ENCODE assay signal across 19 mouse cellular contexts in genomic region chr9:53930906-53931305, GRCm38 (mm10). TPM values are rescaled to one million over a fixed set of nuclear protein-coding genes. Genes with fewer than 3 reads are reported as not detected.
DNase-seq lines count a peak whose midpoint lies in the region; ATAC-seq and TF ChIP-seq lines count a peak whose summit lies in the region.
"Had no signal": no experiment of that assay in that cellular context is flagged by ENCODE, and none has a peak within 500 bp of the region (broad histone marks: within the 10 kb centered on the region; RNA-seq: fewer than 3 reads in every experiment).

No protein-coding gene starts in this region.

- H3K4me1 ChIP-seq in lung, postnatal 0 days (ENCODE audit: insufficient read depth, low read depth, low read length), result no peaks in the 10 kb centered on the region
- 0 out of 2 replicates have a peak, but pooled peaks cover 2% of the 10 kb centered on the region for H3K4me1 ChIP-seq in hindbrain, embryonic 16.5 days (ENCODE audit: control insufficient read depth, insufficient read depth, low read depth, low read length)
- no peaks in the 10 kb centered on the region; the same call in 1 of the 2 replicates for H3K4me1 ChIP-seq in kidney, embryonic 14.5 days (ENCODE audit: control insufficient read depth, insufficient read depth, low read length)
- H3K4me1 ChIP-seq: megakaryocyte, embryonic 14.5 days; neural tube, embryonic 12.5 days had no signal

- 11% methylated on average over 7 of the region's 7 CpGs for WGBS in lung, postnatal 0 days
- WGBS in hindbrain, embryonic 16.5 days, result 32% methylated on average over 7 of the region's 7 CpGs
- WGBS in kidney, embryonic 14.5 days, result 5% methylated on average over 7 of the region's 7 CpGs

- no peak overlapping the region for H3K4me2 ChIP-seq in lung, postnatal 0 days (replicated peaks; ENCODE audit: low read depth, low read length)
- H3K4me2 ChIP-seq in hindbrain, embryonic 16.5 days (ENCODE audit: low read length), result no peak overlapping the region
- no peak overlapping the region for H3K4me2 ChIP-seq in kidney, embryonic 14.5 days (replicated peaks; ENCODE audit: low read depth, low read length)
- H3K4me2 ChIP-seq: neural tube, embryonic 12.5 days had no signal

- no peak overlapping the region for H3K27ac ChIP-seq in lung, postnatal 0 days (ENCODE audit: low read length)
- H3K27ac ChIP-seq in hindbrain, embryonic 16.5 days (ENCODE audit: low read depth, low read length), result peak overlapping the region; percentile 44; the same call in 1 of the 2 replicates
- H3K27ac ChIP-seq in kidney, embryonic 14.5 days (ENCODE audit: low read depth, low read length), result no peak overlapping the region
- H3K27ac ChIP-seq: neural tube, embryonic 12.5 days had no signal

- ATAC-seq in lung, postnatal 0 days, result no peak
- ATAC-seq in hindbrain, embryonic 16.5 days, result peak; percentile 63; the same call in 1 of the 2 replicates
- ATAC-seq in kidney, embryonic 14.5 days (ENCODE audit: low FRiP score, low TSS enrichment), result no peak

- no peak overlapping the region for H3K9ac ChIP-seq in lung, postnatal 0 days (replicated peaks; ENCODE audit: low read depth)
- no peak overlapping the region for H3K9ac ChIP-seq in hindbrain, embryonic 16.5 days (ENCODE audit: low read depth, low read length)
- H3K9ac ChIP-seq in kidney, embryonic 14.5 days (ENCODE audit: low read depth, low read length), result no peak overlapping the region
- H3K9ac ChIP-seq: neural tube, embryonic 12.5 days had no signal

- no peak for TF ChIP-seq EP300 in lung, postnatal 0 days (IDR thresholded peaks at IDR 0.05)

- no peak overlapping the region for H3K4me3 ChIP-seq in lung, postnatal 0 days (ENCODE audit: low read depth, low read length)
- no peak overlapping the region for H3K4me3 ChIP-seq in hindbrain, embryonic 16.5 days (ENCODE audit: low read length)
- no peak overlapping the region for H3K4me3 ChIP-seq in kidney, embryonic 14.5 days (ENCODE audit: low read length)
- H3K4me3 ChIP-seq: megakaryocyte, embryonic 14.5 days; neural tube, embryonic 12.5 days had no signal

- peak; percentile 43 for DNase-seq in heart, adult 11 months
- DNase-seq in heart, adult 9 months (ENCODE audit: low spot score in 2 of 2), result no peak
- DNase-seq in lung, postnatal 0 days (ENCODE audit: low spot score), result peak; percentile 17
- no peak for DNase-seq in lung, postnatal 25 days (ENCODE audit: low spot score)
- DNase-seq in retina, postnatal 1 day, result peak; percentile 29
- DNase-seq: adrenal gland, postnatal 10 days; cerebellum, postnatal 36 days; heart, postnatal 10 days; kidney, adult 18-20 months; liver; lung, adult 2 months; right cerebral cortex, adult 18-20 months; spleen, adult 18-20 months; thymus, postnatal 36 days had no signal

- no peaks in the 10 kb centered on the region for H3K27me3 ChIP-seq in lung, postnatal 0 days (replicated peaks; ENCODE audit: insufficient read depth, low read length)
- no peaks in the 10 kb centered on the region for H3K27me3 ChIP-seq in hindbrain, embryonic 16.5 days (replicated peaks; ENCODE audit: control insufficient read depth, insufficient read depth, low read length)
- no peaks in the 10 kb centered on the region for H3K27me3 ChIP-seq in kidney, embryonic 14.5 days (ENCODE audit: control insufficient read depth, insufficient read depth, low read length)
- H3K27me3 ChIP-seq: megakaryocyte, embryonic 14.5 days; neural tube, embryonic 12.5 days had no signal

- TF ChIP-seq CTCF in lung, postnatal 0 days (IDR thresholded peaks at IDR 0.05), result no peak

- no peaks in the 10 kb centered on the region for H3K36me3 ChIP-seq in lung, postnatal 0 days (ENCODE audit: insufficient read depth, low read length)
- peaks cover under 1% of the 10 kb centered on the region; the same call in 1 of the 2 replicates for H3K36me3 ChIP-seq in hindbrain, embryonic 16.5 days (ENCODE audit: control insufficient read depth, insufficient read depth, low read length)
- no peaks in the 10 kb centered on the region for H3K36me3 ChIP-seq in kidney, embryonic 14.5 days (ENCODE audit: control insufficient read depth, insufficient read depth, low read length)
- H3K36me3 ChIP-seq: neural tube, embryonic 12.5 days had no signal

- H3K9me3 ChIP-seq in lung, postnatal 0 days (ENCODE audit: low read length), result no peaks in the 10 kb centered on the region
- H3K9me3 ChIP-seq in hindbrain, embryonic 16.5 days (ENCODE audit: control insufficient read depth, low read length), result no peaks in the 10 kb centered on the region
- no peaks in the 10 kb centered on the region for H3K9me3 ChIP-seq in kidney, embryonic 14.5 days (ENCODE audit: control insufficient read depth, low read length)
- H3K9me3 ChIP-seq: megakaryocyte, embryonic 14.5 days; neural tube, embryonic 12.5 days had no signal

RNA-seq across cellular contexts. Expression of gene Elmod1, which starts 44.2 kb away (rescaled TPM):
- polyA plus RNA-seq in lung, postnatal 0 days (2015; fragmentation: Nextera tagmentation; extraction: Ambion mirVana), result 1.2 and 1.8 TPM in 2 replicates
- 14.6 and 19.9 TPM in 2 replicates for polyA plus RNA-seq in hindbrain, embryonic 16.5 days (2015; fragmentation: Nextera tagmentation; extraction: Ambion mirVana)
- 0.24 and 0.41 TPM in 2 replicates for polyA plus RNA-seq in kidney, embryonic 14.5 days (2014; fragmentation: Nextera tagmentation; extraction: Ambion mirVana)
- polyA plus RNA-seq: C2C12 had no signal

Comparison
In these comparisons a context has a peak if more than half of its experiments do, and no peak if none do; other contexts are left out.
1. DNase-seq: peak in heart, adult 11 months (single experiment), lung, postnatal 0 days (single experiment) and retina, postnatal 1 day (single experiment); none in heart, adult 9 months (0 of 2) and lung, postnatal 25 days (single experiment).